Mouse (Mus musculus): ENCODE measurements around the gene Rspo1. TPM values are rescaled to one million over a fixed set of nuclear protein-coding genes. Genes with fewer than 3 reads are reported as not detected.

The Rspo1 gene
- total and polyA plus RNA-seq, 3 experiments = 5.1 to 7.5 (median 7.1) TPM

GRCm38 (mm10) chr4:124972316-124972715 lies 13.9 kb upstream of the Rspo1 start:
- DNase-seq = no peak

GRCm38 (mm10) chr4:124973296-124973695 lies 12.9 kb upstream of the Rspo1 start:
- DNase-seq = no peak

- DNase-seq = no peak
Observed at GRCm38 (mm10) chr4:124978201-124978600, 8.0 kb upstream of the Rspo1 start.

- DNase-seq = no peak
Observed at GRCm38 (mm10) chr4:124983893-124984526, 2.2 kb upstream of the Rspo1 start.

- no peak for DNase-seq
Observed at GRCm38 (mm10) chr4:124984871-124985670, 1.2 kb upstream of the Rspo1 start.

GRCm38 (mm10) chr4:124986739-124987710 lies 795 bp downstream of the Rspo1 start:
- DNase-seq = no peak

GRCm38 (mm10) chr4:124987711-124988097 lies 1.5 kb downstream of the Rspo1 start:
- no peak for DNase-seq

GRCm38 (mm10) chr4:124988382-124988781 lies 2.2 kb downstream of the Rspo1 start:
- DNase-seq = no peak

- no peak for DNase-seq
Observed at GRCm38 (mm10) chr4:124989787-124990253, 3.6 kb downstream of the Rspo1 start.

GRCm38 (mm10) chr4:124990325-124990724 lies 4.1 kb downstream of the Rspo1 start:
- no peak for DNase-seq

- no peak for DNase-seq
Observed at GRCm38 (mm10) chr4:124997479-124998147, 11.4 kb downstream of the Rspo1 start.

- DNase-seq = no peak
Observed at GRCm38 (mm10) chr4:124999548-124999947, 13.3 kb downstream of the Rspo1 start.

GRCm38 (mm10) chr4:125002978-125003377 lies 16.7 kb downstream of the Rspo1 start:
- DNase-seq = no peak

- no peak for DNase-seq
Observed at GRCm38 (mm10) chr4:125004886-125005285, 18.7 kb downstream of the Rspo1 start.

- no peak for DNase-seq
Observed at GRCm38 (mm10) chr4:125007460-125007859, 21.2 kb downstream of the Rspo1 start.

- DNase-seq = no peak
Observed at GRCm38 (mm10) chr4:125008220-125008619, 22.0 kb downstream of the Rspo1 start.

- DNase-seq = no peak
Observed at GRCm38 (mm10) chr4:125008712-125009111, 22.5 kb downstream of the Rspo1 start.

- peak; percentile 18 for DNase-seq
Observed at GRCm38 (mm10) chr4:125015806-125016635, 29.8 kb downstream of the Rspo1 start, which contains the start of gene Gnl2. TSS of gene Gnl2 (plus strand) at chr4:125016585.

- DNase-seq = peak; percentile 85
Observed at GRCm38 (mm10) chr4:125017431-125017830, 31.2 kb downstream of the Rspo1 start.

GRCm38 (mm10) chr4:125020780-125021538 lies 34.7 kb downstream of the Rspo1 start:
- DNase-seq = no peak

Data from adrenal gland, adult 2 months (tissue).